Mouse (Mus musculus) mature B cell (primary cell): Measurements from ENCODE around the gene Ccdc58.
"Not testable (repeated sequence)": the region's sequence is repeated elsewhere in the genome, so short reads cannot be mapped to it uniquely, and the experiment has no call there.

Experiments
- in situ Hi-C: fragments of 300-500 bp; cut with MboI; formaldehyde crosslinking; loops from 2 replicates; pipeline ENCODE4 v1.14.3; 2019

Ccdc58 gene

GRCm38 (mm10) chr16:36071450-36072379 is at the start of gene Ccdc58, which contains the start of gene Fam162a:
Gene Ccdc58 (plus strand): TSS chr16:36071685.
Gene Fam162a (minus strand): TSS chr16:36071594.
- in situ Hi-C loops: loop anchor here (25.0 kb wide), 1 partner anchor 709 kb away; the partner anchor contains the start of gene Sec22a

- in situ Hi-C loops: not testable (repeated sequence)
Observed at GRCm38 (mm10) chr16:36028120-36028519, 43.4 kb upstream of the Ccdc58 start.

GRCm38 (mm10) chr16:36040640-36041624 is 30.6 kb upstream of the Ccdc58 start, which contains the start of gene Wdr5b:
Gene Wdr5b (plus strand): TSS chr16:36041190.
- in situ Hi-C loops: loop anchor here (10.0 kb wide), 1 partner anchor 166 kb away; the partner anchor contains the start of gene Parp14

DNA sequence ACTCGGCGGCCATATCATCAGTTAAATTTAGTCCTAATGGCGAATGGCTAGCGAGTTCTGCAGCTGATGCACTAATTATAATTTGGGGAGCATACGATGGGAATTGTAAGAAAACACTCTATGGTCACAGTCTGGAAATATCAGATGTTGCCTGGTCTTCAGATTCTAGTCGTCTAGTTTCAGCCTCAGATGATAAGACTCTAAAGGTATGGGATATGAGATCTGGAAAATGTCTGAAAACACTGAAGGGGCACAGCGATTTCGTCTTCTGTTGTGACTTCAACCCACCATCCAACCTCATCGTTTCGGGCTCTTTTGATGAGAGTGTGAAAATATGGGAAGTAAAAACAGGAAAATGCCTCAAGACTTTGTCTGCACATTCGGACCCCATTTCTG is 29.9 kb upstream of the Ccdc58 start:
- in situ Hi-C loops: loop anchor here (10.0 kb wide), 1 partner anchor 167 kb away; the partner anchor contains the start of gene Parp14

DNA sequence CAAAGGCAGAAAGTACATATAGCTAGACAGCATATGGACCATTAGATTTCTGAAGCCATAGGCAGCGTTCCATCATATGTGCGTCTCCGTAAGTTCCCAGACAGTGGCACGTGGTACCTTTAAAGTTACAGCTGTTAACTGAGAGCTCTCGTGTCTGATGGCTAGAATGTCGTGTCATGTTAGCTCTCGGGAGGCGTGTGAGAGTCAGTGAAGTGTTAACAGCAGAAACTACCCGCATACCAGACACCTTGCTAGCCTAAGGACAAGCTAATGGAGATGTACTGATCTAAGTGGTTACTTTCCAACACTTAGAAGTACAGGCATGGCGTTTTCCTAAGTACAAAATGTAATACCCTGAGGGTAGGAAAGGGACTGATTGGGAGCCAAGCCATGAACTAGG is 28.4 kb upstream of the Ccdc58 start:
- in situ Hi-C loops: loop anchor here (10.0 kb wide), 1 partner anchor 168 kb away; the partner anchor contains the start of gene Parp14

DNA sequence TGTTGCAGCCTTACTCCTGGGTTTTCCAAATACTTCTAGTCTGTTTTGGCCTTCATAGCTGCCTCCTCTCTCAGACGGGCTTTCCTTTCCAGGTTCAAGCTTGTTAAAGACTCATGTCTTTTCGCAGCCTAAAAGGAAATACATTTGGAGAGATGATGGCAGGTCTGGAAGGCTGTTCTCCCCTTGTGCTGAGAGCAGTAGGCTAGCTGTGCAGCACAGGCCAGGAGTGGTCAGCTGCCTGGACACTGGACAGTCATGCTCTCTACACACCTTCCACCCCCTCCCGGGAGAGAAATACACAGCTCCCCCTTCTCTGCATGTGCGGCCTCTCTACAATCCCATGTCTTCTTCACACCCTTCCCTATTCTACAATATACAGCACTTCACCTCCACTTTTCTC is 27.5 kb upstream of the Ccdc58 start:
- in situ Hi-C loops: loop anchor here (10.0 kb wide), 1 partner anchor 169 kb away; the partner anchor contains the start of gene Parp14

GRCm38 (mm10) chr16:36047538-36047937 is 23.9 kb upstream of the Ccdc58 start:
- in situ Hi-C loops: loop anchor here (10.0 kb wide), 1 partner anchor 173 kb away; the partner anchor contains the start of gene Parp14

DNA sequence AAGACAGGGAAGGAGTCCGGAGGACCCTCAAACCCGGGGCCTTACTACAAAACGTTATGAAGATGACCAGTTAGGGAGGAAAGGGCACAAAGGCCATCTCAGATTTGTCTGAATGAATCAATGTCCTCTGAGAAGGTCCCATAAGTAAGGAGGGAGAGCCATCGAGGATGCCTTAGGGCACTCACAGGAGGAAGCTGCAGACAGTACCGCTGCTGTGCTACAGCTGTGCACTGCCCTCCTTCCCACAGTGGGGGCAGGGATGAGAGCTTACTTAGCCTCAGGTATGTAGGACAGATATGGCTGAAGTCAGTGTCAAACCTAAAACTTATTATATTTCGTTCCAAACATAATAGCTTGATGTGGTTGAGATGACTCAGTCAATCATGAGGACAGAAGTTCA is 20.0 kb upstream of the Ccdc58 start:
- in situ Hi-C loops: loop anchor here (25.0 kb wide), 1 partner anchor 689 kb away; the partner anchor contains the start of gene Sec22a

GRCm38 (mm10) chr16:36053524-36054275 is 17.8 kb upstream of the Ccdc58 start:
- in situ Hi-C loops: loop anchor here (25.0 kb wide), 1 partner anchor 691 kb away; the partner anchor contains the start of gene Sec22a

GRCm38 (mm10) chr16:36054920-36055319 is 16.6 kb upstream of the Ccdc58 start:
- in situ Hi-C loops: loop anchor here (25.0 kb wide), 1 partner anchor 693 kb away; the partner anchor contains the start of gene Sec22a

DNA sequence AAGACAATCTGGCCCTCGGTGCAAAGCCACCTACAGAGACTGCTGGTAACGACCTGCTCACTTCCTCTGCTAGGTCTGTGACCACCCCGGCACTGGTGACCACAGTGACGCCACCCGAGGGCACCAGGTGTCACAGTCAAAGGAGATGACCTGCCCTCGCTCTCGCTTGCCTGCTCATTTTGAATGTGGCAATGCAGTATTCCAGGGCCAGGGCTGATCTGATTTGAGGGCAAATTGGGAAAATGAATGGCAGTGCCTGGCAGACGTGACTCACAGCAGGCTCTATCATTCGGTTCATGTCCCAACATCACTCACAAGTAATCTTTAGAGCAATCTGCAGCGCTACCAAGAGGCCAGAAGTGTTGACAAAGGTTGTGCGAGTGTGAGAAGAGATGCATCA is 15.1 kb upstream of the Ccdc58 start:
- in situ Hi-C loops: loop anchor here (25.0 kb wide), 1 partner anchor 694 kb away; the partner anchor contains the start of gene Sec22a

- in situ Hi-C loops: loop anchor here (25.0 kb wide), 1 partner anchor 696 kb away; the partner anchor contains the start of gene Sec22a
Observed at GRCm38 (mm10) chr16:36057933-36058475, 13.5 kb upstream of the Ccdc58 start.

- in situ Hi-C loops: loop anchor here (25.0 kb wide), 1 partner anchor 700 kb away; the partner anchor contains the start of gene Sec22a
Observed at GRCm38 (mm10) chr16:36062534-36062933, 9.0 kb upstream of the Ccdc58 start.

GRCm38 (mm10) chr16:36063315-36063714 is 8.2 kb upstream of the Ccdc58 start:
- in situ Hi-C loops: loop anchor here (25.0 kb wide), 1 partner anchor 701 kb away; the partner anchor contains the start of gene Sec22a

DNA sequence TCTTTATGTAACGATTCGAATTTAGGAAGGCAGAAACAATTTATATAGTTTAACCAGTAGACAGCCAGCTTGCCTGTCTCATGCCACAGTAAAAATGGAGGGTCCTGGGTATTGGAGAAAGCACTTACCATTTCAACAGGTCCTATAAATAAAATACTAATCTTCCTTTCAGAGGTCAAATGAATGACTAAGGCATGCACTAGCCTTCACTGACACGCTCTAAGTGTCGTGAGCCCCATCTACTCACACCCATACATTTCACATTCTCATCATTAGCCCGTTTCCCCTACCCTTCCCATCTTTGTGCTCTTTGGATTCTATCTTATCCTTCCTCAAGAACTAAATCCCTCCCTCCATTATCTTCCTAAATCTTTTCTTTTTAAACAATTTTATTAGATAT is 6.6 kb upstream of the Ccdc58 start:
- in situ Hi-C loops: loop anchor here (25.0 kb wide), 1 partner anchor 703 kb away; the partner anchor contains the start of gene Sec22a

DNA sequence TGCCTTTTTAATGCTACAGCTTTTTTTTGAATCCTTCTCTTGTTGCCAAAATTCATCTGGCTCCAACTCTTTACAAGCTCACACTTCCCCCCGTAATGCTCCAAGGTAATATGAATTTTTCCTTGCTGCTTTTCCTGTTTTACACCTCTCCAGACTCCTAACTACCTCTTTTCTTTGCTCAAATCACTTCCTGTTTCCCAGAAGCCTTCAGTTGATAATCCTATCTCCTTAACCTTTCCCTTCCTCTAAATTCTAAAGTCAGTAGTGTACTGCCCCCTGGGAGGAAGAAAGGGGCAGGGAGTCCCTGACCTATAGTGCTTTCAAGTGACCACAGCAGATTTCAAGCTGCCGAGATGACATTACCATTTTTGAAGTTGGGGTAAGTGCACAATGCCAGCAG is 3.8 kb upstream of the Ccdc58 start:
- in situ Hi-C loops: loop anchor here (25.0 kb wide), 1 partner anchor 705 kb away; the partner anchor contains the start of gene Sec22a

DNA sequence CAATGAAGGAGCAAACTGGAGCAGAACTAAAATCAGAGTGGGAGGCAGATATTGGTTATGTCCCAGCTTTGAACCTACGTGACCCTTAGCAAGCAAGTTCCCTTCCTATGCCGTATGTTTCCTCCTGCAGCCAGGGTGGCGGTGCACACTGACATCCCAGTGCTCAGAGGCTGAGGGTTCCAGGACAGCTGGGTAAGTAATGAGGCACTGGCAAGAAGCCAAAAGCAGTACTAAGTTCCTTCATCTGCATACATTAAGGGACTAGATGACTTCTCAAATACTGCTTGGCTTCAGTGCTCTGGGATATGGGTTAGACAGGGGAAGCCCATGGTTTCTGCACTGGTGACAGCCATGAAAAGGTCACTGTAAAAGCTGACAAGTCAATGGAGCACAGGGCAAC is 3.1 kb upstream of the Ccdc58 start:
- in situ Hi-C loops: loop anchor here (25.0 kb wide), 1 partner anchor 706 kb away; the partner anchor contains the start of gene Sec22a

GRCm38 (mm10) chr16:36069819-36070575 is 1.5 kb upstream of the Ccdc58 start:
- in situ Hi-C loops: loop anchor here (25.0 kb wide), 1 partner anchor 708 kb away; the partner anchor contains the start of gene Sec22a

DNA sequence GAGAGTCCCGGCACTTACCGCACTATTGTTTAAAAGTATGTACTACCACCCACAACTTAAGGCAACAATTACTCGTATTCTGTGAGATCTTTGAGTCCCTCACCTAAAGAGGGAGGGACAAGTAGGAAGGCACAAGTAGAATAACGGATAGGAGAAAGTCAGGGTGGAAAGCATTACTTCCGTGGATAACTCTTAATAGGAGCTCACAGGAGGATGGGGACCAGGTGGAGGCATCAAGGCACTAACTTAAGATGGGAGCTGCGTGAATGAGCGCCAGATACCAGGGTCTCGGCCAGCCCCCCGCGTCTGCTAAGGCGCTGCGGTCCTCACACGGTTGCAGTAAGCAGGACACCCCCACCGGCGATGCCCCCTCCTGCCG is 425 bp upstream of the Ccdc58 start:
- in situ Hi-C loops: loop anchor here (25.0 kb wide), 1 partner anchor 709 kb away; the partner anchor contains the start of gene Sec22a
